Mouse (Mus musculus): ENCODE data around the gene Gm27029. TPM values are rescaled to one million over a fixed set of nuclear protein-coding genes. Genes with fewer than 3 reads are reported as not detected.
A peak's percentile ranks its signal among the peaks of the same experiment; 100 is the strongest.
"Not testable (repeated sequence)": the region's sequence is repeated elsewhere in the genome, so short reads cannot be mapped to it uniquely, and the experiment has no call there.

Gm27029 gene
- polyA plus RNA-seq, 1 experiment from 2014 or later: 2.2 TPM

DNA sequence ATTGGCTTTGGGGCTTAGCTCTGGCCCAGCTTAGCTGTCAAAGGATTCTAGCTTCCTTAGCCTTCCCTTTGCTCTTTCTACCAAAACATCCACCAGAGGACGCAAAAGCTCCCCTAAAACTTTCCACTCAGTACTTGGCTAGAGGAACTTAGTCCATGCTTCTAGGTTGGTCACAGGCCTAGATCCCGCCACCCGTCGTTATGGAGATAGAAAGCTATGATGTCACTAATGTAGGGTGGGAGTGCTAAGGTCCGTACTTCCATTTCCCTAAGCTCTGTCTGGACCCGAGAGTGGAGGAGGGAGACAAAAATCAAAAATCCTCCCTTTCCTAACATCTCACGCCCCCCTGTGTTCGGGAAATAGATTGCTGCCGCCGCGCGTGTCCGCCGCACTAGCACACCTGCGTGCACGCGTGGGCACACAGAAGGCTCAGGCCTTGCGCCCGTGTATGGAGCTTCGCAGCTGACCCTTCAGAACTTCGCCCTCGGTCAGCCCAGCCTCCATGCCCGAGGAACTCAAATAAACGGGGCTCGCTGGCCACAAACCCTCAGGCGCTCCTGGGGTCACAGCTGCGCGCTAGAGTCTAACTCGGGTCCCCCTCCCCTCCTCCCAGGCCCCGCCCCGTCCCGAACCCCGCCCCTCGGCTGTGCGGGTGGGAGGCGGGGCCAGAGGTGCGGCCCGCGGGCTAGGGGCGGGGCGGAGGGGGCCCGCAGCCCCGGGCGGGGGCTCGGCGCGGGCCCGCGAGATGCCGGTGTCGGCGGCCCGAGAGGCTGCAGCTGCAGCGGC is 43.1 kb upstream of the Gm27029 start:
- Histone ChIP-seq H3K9me3 (replicated peaks; ENCODE audit: control insufficient read depth, low read length) (no peaks in the 10 kb centered on the region), H3K9ac (ENCODE audit: low read depth, low read length) (peak overlapping the region; percentile 56), H3K4me3 (ENCODE audit: low read depth, low read length) (peak overlapping the region; percentile 71), H3K27ac (ENCODE audit: low read length) (peak overlapping the region; percentile 35; the same call in 1 of the 2 replicates), H3K27me3 (ENCODE audit: control insufficient read depth, insufficient read depth, low read depth, low read length) (peaks cover 54% of the 10 kb centered on the region), H3K36me3 (ENCODE audit: control insufficient read depth, insufficient read depth) (no peaks in the 10 kb centered on the region), H3K4me1 (ENCODE audit: control insufficient read depth, low read depth, low read length) (peaks cover 53% of the 10 kb centered on the region), H3K4me2 (ENCODE audit: low read depth, low read length) (peak overlapping the region; percentile 86)
- peak; percentile 70 for ATAC-seq (ENCODE audit: low read depth)
- under 1% methylated on average over 49 of the region's 54 CpGs for WGBS (ENCODE audit: insufficient replicate concordance)

DNA sequence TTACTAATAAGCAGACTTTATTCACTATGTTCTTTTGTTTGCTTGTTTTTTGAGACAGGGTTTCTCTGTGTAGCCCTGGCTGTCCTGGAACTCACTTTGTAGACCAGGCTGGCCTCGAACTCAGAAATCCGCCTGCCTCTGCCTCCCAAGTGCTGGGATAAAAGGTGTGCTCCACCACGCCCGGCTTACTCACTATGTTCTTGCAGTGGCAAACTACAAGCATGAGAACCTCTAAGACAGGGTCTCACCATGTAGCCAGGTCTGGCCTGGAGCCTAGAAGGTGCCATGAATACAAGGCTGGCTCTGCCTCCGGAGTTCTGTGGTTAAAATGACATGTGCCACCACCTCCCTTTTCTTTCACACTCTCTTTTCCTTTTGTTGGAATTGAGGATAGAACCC is 42.0 kb upstream of the Gm27029 start:
- WGBS (ENCODE audit: insufficient replicate concordance): 47% methylated on average over 5 of the region's 5 CpGs
- H3K9ac ChIP-seq (ENCODE audit: low read depth, low read length); H3K36me3 ChIP-seq (ENCODE audit: control insufficient read depth, insufficient read depth); H3K9me3 ChIP-seq (replicated peaks; ENCODE audit: control insufficient read depth, low read length); ATAC-seq (ENCODE audit: low read depth); H3K27ac ChIP-seq (ENCODE audit: low read length): not testable (repeated sequence)
- H3K27me3 ChIP-seq (ENCODE audit: control insufficient read depth, insufficient read depth, low read depth, low read length): peaks cover 54% of the 10 kb centered on the region
- peaks cover 56% of the 10 kb centered on the region for H3K4me1 ChIP-seq (ENCODE audit: control insufficient read depth, low read depth, low read length)
- peak overlapping the region; percentile 70 for H3K4me3 ChIP-seq (ENCODE audit: low read depth, low read length)
- H3K4me2 ChIP-seq (ENCODE audit: low read depth, low read length): peak overlapping the region; percentile 84

DNA sequence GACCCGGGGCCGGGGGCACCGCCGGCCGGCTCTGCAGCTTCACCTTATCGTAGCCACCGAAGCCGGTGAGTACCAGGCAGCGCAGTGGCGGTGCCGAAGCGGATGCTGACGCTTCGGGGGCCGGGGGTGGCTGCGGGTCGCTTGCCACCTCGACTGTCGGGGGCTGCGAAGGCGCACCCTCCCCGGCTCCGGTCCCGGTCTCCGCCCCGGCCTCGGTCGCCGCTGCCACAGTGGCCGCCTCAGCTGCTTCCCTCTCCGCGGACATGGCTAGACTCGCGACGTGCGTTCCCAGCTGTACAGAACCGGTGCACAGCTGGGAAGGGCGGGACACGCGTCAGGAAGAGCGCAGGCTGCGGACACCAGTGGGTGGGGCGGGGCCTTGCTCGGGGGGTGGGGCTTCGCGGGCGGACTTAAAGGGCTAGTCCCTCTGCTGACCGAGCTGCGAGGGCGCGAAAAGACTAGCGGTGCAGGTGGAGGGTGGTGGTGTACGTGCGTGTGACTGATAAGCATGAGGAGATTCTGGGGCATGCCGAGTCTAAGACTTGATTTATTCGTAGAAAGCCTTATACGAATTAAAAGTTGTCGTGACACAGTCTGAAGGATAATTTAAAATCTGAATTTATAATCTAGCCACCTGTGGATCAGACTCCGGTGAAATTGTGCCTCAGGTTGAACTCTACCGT is 41.4 kb upstream of the Gm27029 start, which contains the start of gene Vat1:
TSS of gene Vat1 (minus strand) at position 362 of the 683 bp plus-strand sequence.
- Histone ChIP-seq H3K9me3 (replicated peaks; ENCODE audit: control insufficient read depth, low read length) (no peaks in the 10 kb centered on the region), H3K36me3 (ENCODE audit: control insufficient read depth, insufficient read depth) (no peaks in the 10 kb centered on the region), H3K27me3 (ENCODE audit: control insufficient read depth, insufficient read depth, low read depth, low read length) (peaks cover 50% of the 10 kb centered on the region), H3K9ac (ENCODE audit: low read depth, low read length) (peak within 1 kb of the TSS; percentile 61), H3K4me3 (ENCODE audit: low read depth, low read length) (peak within 1 kb of the TSS; percentile 70), H3K27ac (ENCODE audit: low read length) (peak within 1 kb of the TSS; percentile 33), H3K4me2 (ENCODE audit: low read depth, low read length) (peak within 1 kb of the TSS; percentile 84), H3K4me1 (ENCODE audit: control insufficient read depth, low read depth, low read length) (peaks cover 56% of the 10 kb centered on the region)
- under 1% methylated on average over 60 of the region's 60 CpGs for WGBS (ENCODE audit: insufficient replicate concordance)
- ATAC-seq (ENCODE audit: low read depth): peak; percentile 67

DNA sequence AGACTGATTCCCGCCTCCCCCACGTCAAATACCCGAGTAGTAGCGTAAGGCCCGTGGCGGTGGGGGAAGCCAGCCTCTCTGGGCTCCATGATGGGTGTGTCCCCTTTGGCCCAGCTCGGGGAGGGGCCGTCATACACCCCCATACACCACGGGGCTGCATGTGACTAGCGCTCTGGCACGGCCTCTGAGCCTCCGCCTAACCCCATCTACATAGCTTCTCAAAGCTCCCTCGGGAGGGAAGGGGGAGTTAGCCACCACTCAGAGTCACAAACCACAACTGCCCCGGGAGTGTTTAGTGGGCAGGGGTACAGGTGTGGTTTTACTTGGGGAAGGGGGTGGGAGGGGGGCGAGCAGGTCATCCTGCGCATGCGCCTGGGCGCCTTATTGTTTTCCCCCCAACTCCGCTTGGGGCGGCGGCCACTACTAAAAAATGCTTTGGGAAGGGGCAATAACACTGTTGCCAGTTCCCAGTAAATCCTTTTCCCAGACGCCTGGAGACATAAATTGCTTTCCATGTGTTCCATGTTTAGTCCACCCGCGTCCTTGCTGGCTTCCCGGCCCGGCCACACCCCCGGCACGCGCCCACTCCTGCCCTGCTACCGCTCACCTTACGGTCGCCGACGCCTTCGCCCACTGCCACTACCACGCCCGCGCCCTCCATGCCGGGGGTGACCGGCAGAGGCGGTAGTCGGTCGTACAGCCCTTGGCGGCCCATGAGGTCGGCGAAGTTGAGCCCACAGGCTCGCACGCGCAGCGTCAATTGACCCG is 40.7 kb upstream of the Gm27029 start:
- peak overlapping the region; percentile 84 for H3K4me2 ChIP-seq (ENCODE audit: low read depth, low read length)
- WGBS (ENCODE audit: insufficient replicate concordance): under 1% methylated on average over 51 of the region's 51 CpGs
- peak overlapping the region; percentile 33 for H3K27ac ChIP-seq (ENCODE audit: low read length)
- no peaks in the 10 kb centered on the region for H3K36me3 ChIP-seq (ENCODE audit: control insufficient read depth, insufficient read depth)
- peaks cover 56% of the 10 kb centered on the region for H3K4me1 ChIP-seq (ENCODE audit: control insufficient read depth, low read depth, low read length)
- H3K4me3 ChIP-seq (ENCODE audit: low read depth, low read length): peak overlapping the region; percentile 70
- H3K9ac ChIP-seq (ENCODE audit: low read depth, low read length): peak overlapping the region; percentile 61
- peaks cover 50% of the 10 kb centered on the region for H3K27me3 ChIP-seq (ENCODE audit: control insufficient read depth, insufficient read depth, low read depth, low read length)
- peak; percentile 14 for ATAC-seq (ENCODE audit: low read depth)
- no peaks in the 10 kb centered on the region for H3K9me3 ChIP-seq (replicated peaks; ENCODE audit: control insufficient read depth, low read length)

DNA sequence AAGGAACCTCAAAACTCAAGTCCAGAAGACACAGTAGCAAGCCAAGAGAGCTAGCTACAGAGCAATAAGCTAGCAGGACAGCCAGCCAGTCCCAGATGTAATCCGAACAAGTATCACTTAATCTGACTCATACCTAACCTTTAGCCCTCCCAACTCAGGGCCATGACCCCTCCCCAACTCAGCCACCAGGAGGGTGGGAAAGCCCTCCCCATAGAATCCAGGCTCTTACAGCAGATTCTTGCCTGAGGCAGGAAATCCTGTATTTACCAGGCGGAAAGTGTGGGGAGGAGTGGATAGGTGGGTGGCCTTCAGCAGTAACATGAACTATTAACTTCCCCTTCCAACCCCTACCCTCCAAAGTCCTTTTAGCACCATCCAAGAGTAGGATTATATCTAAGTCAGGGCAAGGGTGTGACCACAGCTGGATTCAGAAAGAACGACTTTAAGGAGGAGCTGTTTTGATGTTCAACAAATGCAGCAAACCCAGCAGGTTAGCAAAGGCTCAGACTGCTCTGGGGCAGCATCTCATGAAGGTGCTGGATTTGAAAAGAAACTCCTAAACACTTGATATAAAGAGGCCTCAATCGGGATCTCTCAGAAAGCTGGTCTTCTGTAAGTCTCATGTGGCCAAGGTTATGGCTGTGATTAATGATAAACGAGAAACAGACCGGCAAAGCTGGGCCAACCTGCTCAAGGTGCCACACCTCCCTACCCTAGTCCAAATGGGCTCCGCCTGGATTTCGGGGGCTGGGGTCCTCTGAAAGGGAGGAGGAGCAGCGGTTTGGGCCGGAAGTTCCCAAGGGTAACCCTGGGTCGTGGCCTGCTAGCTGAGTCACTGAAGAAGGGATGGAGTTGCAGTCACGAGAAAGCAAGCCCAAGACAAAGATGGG is 39.9 kb upstream of the Gm27029 start, which contains the start of gene Rnd2:
TSS of gene Rnd2 (plus strand) at position 789 of the 890 bp plus-strand sequence.
- peaks cover 56% of the 10 kb centered on the region for H3K4me1 ChIP-seq (ENCODE audit: control insufficient read depth, low read depth, low read length)

DNA sequence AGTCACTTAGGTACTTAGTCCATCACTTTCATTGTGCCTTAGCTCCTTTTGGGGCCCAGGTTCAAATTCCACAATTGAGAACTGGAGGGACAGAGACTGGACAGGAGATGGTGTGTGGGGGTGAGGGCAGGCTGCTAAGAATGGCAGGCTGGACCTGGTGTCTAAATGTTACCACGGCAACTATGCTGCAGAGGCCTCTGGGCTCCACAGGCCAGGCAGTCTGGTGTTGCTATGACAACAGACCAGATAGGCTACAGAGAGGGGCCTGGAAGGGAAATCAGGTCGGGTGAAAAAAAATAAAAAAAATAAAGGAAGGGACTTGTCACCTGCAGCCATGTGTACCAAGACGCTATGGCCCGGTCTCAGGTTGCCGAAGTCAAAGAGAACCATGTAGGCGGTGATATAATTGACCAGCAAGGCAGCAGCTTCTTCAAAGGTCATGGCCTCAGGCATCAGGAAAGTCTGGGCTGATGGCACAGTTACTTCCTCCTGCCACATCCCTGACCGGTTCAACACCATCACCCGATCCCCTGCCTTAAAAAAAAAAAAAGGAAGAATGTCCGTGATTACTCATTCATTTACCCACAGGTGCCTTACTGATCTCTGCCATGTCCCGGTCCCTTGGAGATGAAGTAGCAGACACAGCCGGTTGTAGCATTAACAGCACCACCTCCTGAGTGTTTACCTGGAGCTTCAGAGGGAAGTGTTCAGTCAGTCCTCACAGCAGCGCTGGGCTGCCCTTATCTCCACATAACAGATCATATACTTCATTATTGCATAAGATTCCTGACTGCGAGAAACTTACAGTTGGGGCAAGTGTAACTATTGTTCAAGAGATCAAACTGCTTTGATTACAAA is 38.2 kb upstream of the Gm27029 start:
- 23% methylated on average over 13 of the region's 13 CpGs for WGBS (ENCODE audit: insufficient replicate concordance)
- Histone ChIP-seq H3K9ac (ENCODE audit: low read depth, low read length) (peak overlapping the region; percentile 21; the same call in 1 of the 2 replicates), H3K4me1 (ENCODE audit: control insufficient read depth, low read depth, low read length) (peaks cover 50% of the 10 kb centered on the region), H3K9me3 (replicated peaks; ENCODE audit: control insufficient read depth, low read length) (no peaks in the 10 kb centered on the region), H3K4me3 (ENCODE audit: low read depth, low read length) (no peak overlapping the region), H3K4me2 (ENCODE audit: low read depth, low read length) (no peak overlapping the region), H3K27me3 (ENCODE audit: control insufficient read depth, insufficient read depth, low read depth, low read length) (peaks cover 36% of the 10 kb centered on the region), H3K27ac (ENCODE audit: low read length) (no peak overlapping the region), H3K36me3 (ENCODE audit: control insufficient read depth, insufficient read depth) (no peaks in the 10 kb centered on the region)
- ATAC-seq (ENCODE audit: low read depth): no peak

More for the DNA sequence above, 39.9 kb upstream of the Gm27029 start, which contains the start of gene Rnd2:
- Histone ChIP-seq H3K27ac (ENCODE audit: low read length) (peak within 1 kb of the TSS; percentile 33), H3K9ac (ENCODE audit: low read depth, low read length) (peak within 1 kb of the TSS; percentile 61), H3K4me2 (ENCODE audit: low read depth, low read length) (peak within 1 kb of the TSS; percentile 84), H3K36me3 (ENCODE audit: control insufficient read depth, insufficient read depth) (no peaks in the 10 kb centered on the region), H3K4me3 (ENCODE audit: low read depth, low read length) (peak within 1 kb of the TSS; percentile 70), H3K27me3 (ENCODE audit: control insufficient read depth, insufficient read depth, low read depth, low read length) (peaks cover 50% of the 10 kb centered on the region), H3K9me3 (replicated peaks; ENCODE audit: control insufficient read depth, low read length) (no peaks in the 10 kb centered on the region)
- ATAC-seq (ENCODE audit: low read depth): no peak
- 8% methylated on average over 12 of the region's 12 CpGs for WGBS (ENCODE audit: insufficient replicate concordance)

DNA sequence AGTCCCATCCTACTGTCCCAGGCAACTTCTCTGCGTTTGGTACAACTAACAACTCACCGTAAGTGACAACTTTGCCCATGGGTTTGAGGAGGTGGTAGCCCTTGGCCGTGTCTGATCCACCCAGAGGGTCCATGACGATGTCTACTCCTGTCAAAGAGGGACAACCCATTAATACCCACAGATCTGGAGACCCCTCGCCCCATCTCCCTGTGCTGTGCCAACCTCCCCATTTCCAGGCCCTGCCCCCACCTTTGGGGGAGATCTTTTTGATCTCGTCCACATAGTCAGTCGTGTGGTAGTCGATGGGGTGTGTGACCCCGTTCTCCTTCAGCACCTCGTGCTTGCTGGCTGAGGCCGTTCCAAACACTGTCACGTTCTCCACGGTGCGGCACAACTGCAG is 37.5 kb upstream of the Gm27029 start:
- no peak overlapping the region for H3K4me2 ChIP-seq (ENCODE audit: low read depth, low read length)
- H3K36me3 ChIP-seq (ENCODE audit: control insufficient read depth, insufficient read depth): no peaks in the 10 kb centered on the region; the same call in 1 of the 2 replicates
- no peak overlapping the region for H3K27ac ChIP-seq (ENCODE audit: low read length)
- ATAC-seq (ENCODE audit: low read depth): no peak
- 76% methylated on average over 14 of the region's 14 CpGs for WGBS (ENCODE audit: insufficient replicate concordance)
- H3K4me1 ChIP-seq (ENCODE audit: control insufficient read depth, low read depth, low read length): peaks cover 45% of the 10 kb centered on the region
- no peak overlapping the region for H3K4me3 ChIP-seq (ENCODE audit: low read depth, low read length)
- peaks cover 29% of the 10 kb centered on the region for H3K27me3 ChIP-seq (ENCODE audit: control insufficient read depth, insufficient read depth, low read depth, low read length)
- no peak overlapping the region for H3K9ac ChIP-seq (ENCODE audit: low read depth, low read length)
- H3K9me3 ChIP-seq (replicated peaks; ENCODE audit: control insufficient read depth, low read length): no peaks in the 10 kb centered on the region
